Mouse (Mus musculus) embryonic facial prominence, embryonic 14.5 days (tissue): Measurements from ENCODE around the gene BC034090. TPM values are rescaled to one million over a fixed set of nuclear protein-coding genes. Genes with fewer than 3 reads are reported as not detected.

ENCODE experiments used
- polyA plus RNA-seq: library from polyadenylated mRNA; unstranded; fragments of >200 nt; fragmentation: Nextera tagmentation; extraction: Ambion mirVana; gene quantifications from 2 replicates; pipeline ENCODE4 v1.2.1, GENCODE M21; 2014

Gene BC034090
- polyA plus RNA-seq, 1 experiment from 2014 or later: 4.6 TPM

Other genes starting within 250 kb of the BC034090 start
- gene Ier5, start 144.8 kb downstream of the BC034090 start, polyA plus RNA-seq: 9.9 and 11.0 TPM in 2 replicates
- 6.8 and 7.9 TPM in 2 replicates for gene Mr1, start 97.6 kb downstream of the BC034090 start, polyA plus RNA-seq
- 69.7 and 74.6 TPM in 2 replicates for gene Stx6, start 85.7 kb downstream of the BC034090 start, polyA plus RNA-seq
- gene Xpr1, start 173.0 kb upstream of the BC034090 start, polyA plus RNA-seq: 5.3 and 5.6 TPM in 2 replicates